Mouse (Mus musculus) cerebral cortex, adult 2 months (tissue): ENCODE measurements around the gene Lipc.

ENCODE experiments used
- WGBS: fragments of 180-500 bp; shearing (Covaris S2); methylation state at CpG from one replicate; pipeline ENCODE4 v1.1.7; 2018; 5-methylcytosine and 5-hydroxymethylcytosine counted together

Gene Lipc

GRCm38 (mm10) chr9:70954226-70954625 lies 2.2 kb upstream of the Lipc start:
- 54% methylated on average over 3 of the region's 3 CpGs for WGBS

GRCm38 (mm10) chr9:70949336-70949735 lies 2.7 kb downstream of the Lipc start:
- WGBS: 81% methylated on average over 8 of the region's 8 CpGs

DNA sequence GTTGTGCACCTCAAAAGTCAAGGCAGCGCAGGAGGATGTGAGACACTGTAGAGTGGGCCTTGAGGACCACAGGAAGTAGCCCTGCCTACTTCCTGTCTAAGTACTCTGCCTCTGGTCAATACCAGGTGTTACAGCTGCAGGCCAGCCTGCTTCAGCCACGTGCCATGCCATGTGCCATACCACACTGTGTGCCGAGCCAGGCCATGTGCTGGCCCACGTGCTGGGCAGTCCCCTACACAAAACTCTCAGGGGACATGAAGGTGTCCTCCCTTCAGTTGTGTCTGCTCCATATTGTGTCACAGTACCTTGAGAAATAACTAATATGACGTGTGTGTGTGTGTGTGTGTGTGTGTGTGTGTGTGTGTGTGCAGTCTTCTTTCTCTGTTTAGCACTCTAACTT lies 4.7 kb downstream of the Lipc start:
- 87% methylated on average over 5 of the region's 5 CpGs for WGBS

DNA sequence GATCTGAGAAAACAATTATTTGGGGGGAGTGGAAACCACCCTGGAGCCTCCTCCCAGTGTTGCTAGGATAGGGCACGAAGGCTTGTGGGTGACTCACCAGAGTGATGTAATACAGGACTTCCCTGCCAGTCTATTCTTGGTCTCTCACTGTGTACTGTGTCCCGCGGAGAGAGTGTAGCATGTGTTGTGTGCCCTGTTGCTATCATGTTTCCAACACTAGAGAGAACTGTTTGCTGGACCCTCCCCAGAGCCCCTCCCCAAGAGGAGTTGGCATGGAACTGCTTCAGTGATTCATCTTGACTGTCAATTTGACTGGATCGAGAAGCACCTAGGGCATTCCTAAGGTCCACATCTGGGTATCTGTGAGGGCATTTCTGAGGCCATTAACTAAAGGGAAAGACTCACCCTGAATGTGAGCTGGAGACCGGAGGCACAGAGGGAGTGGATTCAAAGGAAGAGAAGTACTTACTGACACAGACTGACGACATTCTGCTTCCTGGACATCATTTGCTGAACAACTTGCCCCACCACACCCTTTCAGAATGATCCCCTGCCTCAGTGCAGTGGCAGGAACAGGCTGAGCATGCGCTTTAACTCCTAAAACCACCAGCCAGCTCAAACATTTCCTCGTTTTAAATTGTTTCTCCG lies 9.2 kb downstream of the Lipc start:
- 59% methylated on average over 9 of the region's 9 CpGs for WGBS

GRCm38 (mm10) chr9:70939752-70940501 lies 12.1 kb downstream of the Lipc start:
- 88% methylated on average over 8 of the region's 8 CpGs for WGBS

- 86% methylated on average over 2 of the region's 2 CpGs for WGBS
Observed at GRCm38 (mm10) chr9:70938850-70939249, 13.2 kb downstream of the Lipc start.

DNA sequence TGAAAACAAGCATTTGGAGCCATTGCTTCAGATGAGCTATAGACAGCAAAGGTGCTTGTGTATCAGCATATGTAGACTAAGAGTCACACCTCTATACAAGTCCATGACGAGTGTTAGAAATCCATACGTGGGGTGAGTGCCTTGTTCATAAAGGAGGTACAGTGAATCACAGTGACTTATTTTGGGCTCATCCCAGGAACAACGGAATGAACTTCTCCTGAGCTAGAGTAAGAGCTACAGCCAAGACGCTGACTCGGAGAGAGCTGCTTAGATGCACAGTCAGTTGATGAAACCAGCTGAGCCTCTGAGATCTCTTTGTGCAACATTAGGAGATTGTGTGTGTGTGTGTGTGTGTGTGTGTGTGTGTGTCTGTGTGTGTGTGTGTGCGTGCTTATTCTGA lies 13.9 kb downstream of the Lipc start:
- whole genome bisulfite sequencing: 56% methylated on average over 6 of the region's 6 CpGs

DNA sequence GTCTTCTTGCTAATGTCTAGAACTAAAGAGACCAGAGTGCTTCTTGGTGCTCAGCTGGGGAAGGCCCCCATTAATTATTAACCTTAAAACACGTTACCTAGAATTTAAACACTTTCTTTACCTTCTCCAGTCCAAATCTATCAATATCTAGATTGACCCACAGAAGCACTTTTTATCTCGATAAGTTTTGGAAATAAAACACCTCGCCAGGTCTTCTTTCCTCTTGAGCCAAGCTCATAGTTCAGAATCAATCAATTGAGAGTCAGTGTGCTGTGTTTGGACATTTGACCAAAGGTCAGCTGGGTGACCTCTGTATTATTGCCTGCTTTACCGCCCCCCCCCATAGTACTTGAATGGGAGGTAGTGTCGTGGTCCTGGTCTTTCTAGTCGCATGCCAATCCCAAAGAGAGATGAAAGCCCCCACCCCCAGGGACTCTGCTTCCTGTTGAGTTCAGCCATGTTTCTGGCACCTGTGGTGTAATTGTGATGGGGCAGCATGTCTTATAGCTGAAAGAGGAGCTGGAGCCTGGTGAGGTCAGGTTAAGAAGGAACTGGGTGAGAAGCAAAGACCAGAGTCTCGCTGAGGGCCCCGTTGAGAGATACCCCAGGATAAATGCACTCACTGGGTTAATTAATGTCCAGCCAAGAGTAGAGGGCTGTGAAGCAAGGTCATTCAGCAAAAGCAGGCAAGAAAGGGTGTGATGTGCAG lies 17.3 kb downstream of the Lipc start:
- WGBS: 85% methylated on average over 8 of the region's 8 CpGs

GRCm38 (mm10) chr9:70930641-70931020 lies 21.4 kb downstream of the Lipc start:
- WGBS: 58% methylated on average over 5 of the region's 5 CpGs

- 48% methylated on average over 15 of the region's 15 CpGs for WGBS
Observed at GRCm38 (mm10) chr9:70929840-70930640, 22.0 kb downstream of the Lipc start.

DNA sequence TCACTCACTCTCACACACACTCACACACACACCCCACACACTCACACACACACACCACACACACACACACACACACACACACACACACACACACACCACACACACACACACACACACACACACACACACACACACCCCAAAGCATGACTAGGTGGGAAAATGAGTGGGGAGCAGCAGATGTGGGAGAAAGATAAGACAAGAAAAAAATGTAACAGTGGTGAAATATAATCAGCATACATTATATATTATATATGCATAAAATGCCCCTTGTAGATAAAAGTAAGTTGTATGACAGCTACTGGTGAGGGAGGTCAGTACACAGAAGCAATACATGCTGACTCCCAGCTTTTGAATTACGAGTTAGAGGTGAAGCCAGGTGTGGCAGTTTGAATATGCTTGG lies 23.6 kb downstream of the Lipc start:
- 92% methylated on average over 1 of the region's 1 CpGs for WGBS

DNA sequence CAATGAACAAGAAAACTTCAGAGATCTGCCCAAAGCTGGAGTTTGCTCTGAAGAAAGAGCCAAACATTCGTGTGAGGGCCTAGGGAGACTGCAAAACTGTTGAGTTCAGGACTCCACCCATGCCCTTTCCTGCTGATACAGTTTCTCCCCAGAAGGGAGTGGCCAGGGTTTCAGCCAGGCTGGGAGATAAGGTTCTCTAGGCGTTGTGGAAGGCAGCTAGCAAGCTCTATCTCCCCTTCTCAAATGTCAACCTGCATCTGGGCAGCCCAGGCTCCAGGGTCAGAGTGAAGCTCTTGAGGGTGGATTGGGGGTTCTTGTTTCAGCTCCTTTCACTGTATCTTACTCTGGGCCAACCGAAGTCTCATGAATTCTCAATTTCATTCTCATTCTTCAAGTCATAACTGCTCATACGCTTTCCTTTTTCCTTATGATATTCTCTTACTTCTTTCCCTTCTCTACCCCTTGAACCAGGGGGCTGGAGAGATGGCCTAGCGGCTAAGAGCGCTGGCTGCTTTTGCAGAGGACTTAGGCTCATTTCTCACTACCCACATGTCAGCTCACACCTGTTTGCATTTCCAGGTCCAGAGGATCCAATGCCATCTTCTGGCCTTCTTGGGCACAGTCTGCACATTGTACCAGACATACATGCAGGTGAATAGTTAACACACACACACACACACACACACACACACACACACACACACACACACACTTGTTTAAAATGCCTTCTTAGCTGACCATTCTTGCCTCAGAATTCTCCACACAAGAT lies 25.0 kb downstream of the Lipc start:
- WGBS: 87% methylated on average over 6 of the region's 6 CpGs

- 89% methylated on average over 6 of the region's 6 CpGs for WGBS
Observed at GRCm38 (mm10) chr9:70925225-70925624, 26.8 kb downstream of the Lipc start.

GRCm38 (mm10) chr9:70924763-70925162 lies 27.3 kb downstream of the Lipc start:
- 89% methylated on average over 3 of the region's 3 CpGs for WGBS

DNA sequence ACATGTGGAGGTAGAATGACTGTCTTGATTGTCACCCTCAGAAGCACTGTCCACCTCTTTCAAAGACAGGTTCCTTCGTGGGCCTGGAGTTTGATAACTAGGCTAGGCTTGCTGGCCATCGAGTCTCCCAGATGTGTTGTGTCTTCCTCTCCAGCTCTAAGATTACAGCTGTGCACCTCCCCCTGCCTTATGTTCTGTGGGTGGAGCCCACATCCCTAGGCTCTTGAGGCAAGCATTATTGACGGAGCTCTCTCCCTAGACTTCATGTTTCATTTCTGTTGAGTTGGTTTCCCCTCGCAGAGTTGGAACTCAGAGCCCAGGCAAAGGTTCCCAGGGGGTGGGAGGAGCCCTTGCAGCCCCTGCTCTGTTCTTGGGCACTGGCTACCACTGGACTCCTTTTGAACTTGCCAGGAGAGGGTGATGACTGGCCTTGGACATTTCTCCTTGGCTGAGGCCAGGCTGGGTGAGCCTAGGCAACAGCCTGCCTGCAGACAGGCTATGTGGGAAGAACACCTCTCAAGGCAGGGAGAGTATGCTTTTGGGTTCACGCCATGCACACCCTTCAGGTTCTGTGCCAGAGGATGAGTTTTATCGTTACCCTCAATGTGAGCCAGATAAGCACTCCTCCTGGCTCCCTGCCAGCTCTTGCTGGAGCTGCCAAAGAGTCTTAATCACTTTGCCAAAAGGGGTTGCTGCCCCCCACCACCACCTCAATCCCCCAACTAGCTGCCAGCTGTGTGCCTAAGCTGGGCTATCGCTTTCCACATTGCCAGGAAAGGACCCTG lies 30.1 kb downstream of the Lipc start:
- 60% methylated on average over 7 of the region's 7 CpGs for WGBS

DNA sequence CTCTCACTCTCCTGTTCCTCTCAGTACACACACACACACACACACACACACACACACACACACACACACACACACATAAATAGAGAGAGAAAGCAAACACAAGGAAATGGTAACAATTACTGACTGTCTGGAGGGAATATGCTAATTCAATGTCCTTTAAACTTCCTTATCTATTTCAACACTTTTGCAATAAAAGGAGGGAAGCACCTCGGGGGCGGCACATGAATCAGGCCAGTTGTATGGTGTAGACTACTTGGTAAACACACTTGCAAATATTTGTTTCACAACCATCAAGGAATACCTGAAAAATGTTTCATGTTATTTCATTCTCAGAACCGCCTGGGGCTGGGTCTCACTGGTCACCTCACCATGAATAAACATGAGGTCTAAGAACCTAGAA lies 30.9 kb downstream of the Lipc start:
- WGBS: 77% methylated on average over 3 of the region's 3 CpGs

GRCm38 (mm10) chr9:70919271-70919670 lies 32.8 kb downstream of the Lipc start:
- 82% methylated on average over 3 of the region's 3 CpGs for WGBS

- WGBS: 85% methylated on average over 7 of the region's 7 CpGs
Observed at GRCm38 (mm10) chr9:70916516-70916915, 35.5 kb downstream of the Lipc start.

- WGBS: 80% methylated on average over 2 of the region's 2 CpGs
Observed at GRCm38 (mm10) chr9:70915356-70915685, 36.7 kb downstream of the Lipc start.

- WGBS: 72% methylated on average over 10 of the region's 10 CpGs
Observed at GRCm38 (mm10) chr9:70914659-70915355, 37.2 kb downstream of the Lipc start.
